ENCODE assay signal across 8 mouse cellular contexts in the genomic region with DNA sequence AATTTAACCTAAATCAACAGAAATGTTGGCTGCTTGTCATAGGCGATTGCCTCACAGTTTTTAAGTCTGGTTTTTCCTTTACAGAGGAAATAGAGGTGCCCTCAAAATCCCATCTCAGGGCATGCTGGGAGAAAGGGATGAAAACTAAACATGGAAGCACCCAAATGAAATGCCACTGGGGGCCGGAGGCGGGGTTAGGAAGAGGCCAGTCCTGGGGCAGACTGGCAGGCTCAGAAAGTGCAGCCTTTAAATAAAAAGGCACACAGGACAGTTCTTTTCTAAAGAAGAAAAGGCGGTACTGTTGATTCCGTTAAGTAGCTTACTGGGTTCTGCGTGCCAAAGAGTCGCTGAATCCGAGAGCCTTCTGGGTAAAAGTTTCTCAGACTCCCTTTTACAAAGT.
DNase-seq lines count a peak whose midpoint lies in the region; ATAC-seq and TF ChIP-seq lines count a peak whose summit lies in the region.

No protein-coding gene starts in this region.

- peak overlapping the region; percentile 42; the same call in 1 of the 2 replicates for H3K27ac ChIP-seq in kidney, postnatal 0 days
- peak overlapping the region; percentile 91 for H3K27ac ChIP-seq in hindbrain, embryonic 10.5 days
- no peak overlapping the region for H3K27ac ChIP-seq in macrophage

- H3K4me3 ChIP-seq in kidney, postnatal 0 days (replicated peaks; ENCODE audit: low read depth, low read length) = peak overlapping the region; percentile 43
- peak overlapping the region; percentile 67 for H3K4me3 ChIP-seq in hindbrain, embryonic 10.5 days
- H3K4me3 ChIP-seq in macrophage (ENCODE audit: inconsistent target) = 0 out of 2 replicates have a peak overlapping the region, but pooled peaks have one; percentile 59

- WGBS in kidney, postnatal 0 days = 12% methylated on average over 8 of the region's 8 CpGs
- 2% methylated on average over 8 of the region's 8 CpGs for WGBS in hindbrain, embryonic 10.5 days
- 66% methylated on average over 8 of the region's 8 CpGs for WGBS in macrophage (ENCODE audit: missing documents)

- ATAC-seq in kidney, postnatal 0 days (replicated peaks; ENCODE audit: low FRiP score, low read depth) = no peak

- DNase-seq in kidney, postnatal 0 days (ENCODE audit: low spot score) = peak; percentile 41
- DNase-seq in kidney, adult 18-20 months = no peak
- DNase-seq in embryo, embryonic 10.5 days (ENCODE audit: low spot score) = peak; percentile 79
- DNase-seq in hindbrain, embryonic 10.5 days (ENCODE audit: low spot score) = peak; percentile 50
- DNase-seq in right cerebral cortex, postnatal 10 days (ENCODE audit: low spot score in 2 of 2) = no peak
- no peak for DNase-seq in cerebellum, adult 18-20 months
- DNase-seq in layer of hippocampus, adult 9-10 months (ENCODE audit: low spot score) = no peak

- H3K9ac ChIP-seq in kidney, postnatal 0 days (ENCODE audit: low read depth, low read length) = no peak overlapping the region

- no peak for TF ChIP-seq CTCF in kidney, postnatal 0 days (IDR thresholded peaks at IDR 0.05; ENCODE audit: low read depth)

- no peaks in the 10 kb centered on the region for H3K9me3 ChIP-seq in kidney, postnatal 0 days (replicated peaks; ENCODE audit: low read length)
- H3K9me3 ChIP-seq in hindbrain, embryonic 10.5 days = no peaks in the 10 kb centered on the region

- no peaks in the 10 kb centered on the region for H3K79me2 ChIP-seq in macrophage (ENCODE audit: inconsistent target)

- no peaks in the 10 kb centered on the region for H3K36me3 ChIP-seq in kidney, postnatal 0 days (ENCODE audit: insufficient read depth, low read length)
- H3K36me3 ChIP-seq in hindbrain, embryonic 10.5 days = peaks cover 5% of the 10 kb centered on the region; the same call in 1 of the 2 replicates
- H3K36me3 ChIP-seq in macrophage (ENCODE audit: inconsistent target) = no peaks in the 10 kb centered on the region

- no peaks in the 10 kb centered on the region for H3K27me3 ChIP-seq in kidney, postnatal 0 days (ENCODE audit: insufficient read depth, low read length)
- H3K27me3 ChIP-seq in hindbrain, embryonic 10.5 days (ENCODE audit: insufficient read depth, poor library complexity, severe bottlenecking) = no peaks in the 10 kb centered on the region

- H3K4me2 ChIP-seq in kidney, postnatal 0 days (ENCODE audit: low read length) = peak overlapping the region; percentile 68

- H3K4me1 ChIP-seq in kidney, postnatal 0 days (replicated peaks; ENCODE audit: insufficient read depth, low read length) = 0 out of 2 replicates have a peak, but pooled peaks cover 3% of the 10 kb centered on the region
- peaks cover 64% of the 10 kb centered on the region for H3K4me1 ChIP-seq in hindbrain, embryonic 10.5 days (replicated peaks)

Comparison
In these comparisons a context has a peak if more than half of its experiments do, and no peak if none do; other contexts are left out.
1. DNase-seq: peak in kidney, postnatal 0 days (single experiment), embryo, embryonic 10.5 days (single experiment) and hindbrain, embryonic 10.5 days (single experiment); none in kidney, adult 18-20 months (single experiment), right cerebral cortex, postnatal 10 days (0 of 2), cerebellum, adult 18-20 months (0 of 2) and layer of hippocampus, adult 9-10 months (single experiment).
2. Peak in every context shown above with its lines, with median percentiles within 50 percentile points of each other: H3K4me3 ChIP-seq.